Mouse (Mus musculus): ENCODE results near the gene Slc39a5.

DNA sequence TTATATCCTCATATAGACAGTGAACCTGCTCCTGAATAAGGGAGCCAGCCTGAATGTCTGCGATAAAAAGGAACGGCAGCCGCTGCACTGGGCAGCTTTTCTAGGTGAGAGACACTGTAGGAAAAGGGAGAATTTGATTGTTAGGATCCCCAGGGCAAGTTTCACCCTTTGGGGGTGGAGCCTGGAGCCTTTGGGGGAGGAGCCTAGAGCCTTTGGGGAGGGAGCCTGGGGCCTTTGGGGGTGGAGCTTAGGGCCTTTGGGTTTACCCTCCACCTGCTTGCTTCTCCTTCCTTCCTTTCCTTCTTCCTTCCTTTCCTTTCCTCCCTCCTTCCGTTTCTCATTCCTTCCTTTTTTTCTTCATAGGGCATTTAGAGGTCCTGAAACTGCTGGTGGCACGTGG is 20.5 kb downstream of the Slc39a5 start:
- no peak for TF ChIP-seq CTCF (IDR thresholded peaks at IDR 0.05; ENCODE audit: extremely low read depth, insufficient read length, insufficient replicate concordance, low read depth, low read length)
- TF ChIP-seq POLR2A (IDR thresholded peaks at IDR 0.05; ENCODE audit: low read depth, low read length), result no peak
